Mouse (Mus musculus): ENCODE measurements around the gene Tvp23b. TPM values are rescaled to one million over a fixed set of nuclear protein-coding genes. Genes with fewer than 3 reads are reported as not detected.
A peak's percentile ranks its signal among the peaks of the same experiment; 100 is the strongest.

The Tvp23b gene
- total and polyA plus RNA-seq, 3 experiments, result 24.3 to 40.0 TPM; not detected in 1

- no peaks in the 10 kb centered on the region; a peak in 1 of 4 replicates for H3K4me1 ChIP-seq (ENCODE audit: control insufficient read depth in 1 of 2, insufficient read depth in 2 of 2, low read length in 2 of 2)
- TF ChIP-seq RCOR1 (IDR thresholded peaks at IDR 0.05; ENCODE audit: low read depth, low read length) (no peak), ELF1 (IDR thresholded peaks at IDR 0.05; ENCODE audit: low read depth, low read length) (no peak)
- no peak for DNase-seq (ENCODE audit: low read depth, low spot score)
- H3K36me3 ChIP-seq (ENCODE audit: control insufficient read depth in 1 of 2, insufficient read depth in 2 of 2, low read length in 2 of 2), result no peaks in the 10 kb centered on the region
- no peak overlapping the region for H3K4me3 ChIP-seq (ENCODE audit: control insufficient read depth in 1 of 2, insufficient read depth in 1 of 2, low read depth in 2 of 2, low read length in 2 of 2)
- H3K9me3 ChIP-seq (replicated peaks; ENCODE audit: insufficient read depth, low read length), result no peaks in the 10 kb centered on the region
- H3K79me2 ChIP-seq (ENCODE audit: control insufficient read depth, insufficient read depth, low read length, poor library complexity), result no peaks in the 10 kb centered on the region
- peaks cover 0 to 2% of the 10 kb centered on the region in 2 experiments; a peak in 1 of 4 replicates for H3K27me3 ChIP-seq (ENCODE audit: control insufficient read depth in 1 of 2, insufficient read depth in 2 of 2, low read length in 2 of 2)
- H3K9ac ChIP-seq (ENCODE audit: control insufficient read depth, low read depth, low read length, poor library complexity, severe bottlenecking), result no peak overlapping the region
- no peak overlapping the region for H3K27ac ChIP-seq (ENCODE audit: control insufficient read depth, low read depth, low read length)
Observed at GRCm38 (mm10) chr11:62920743-62921050, 41.4 kb downstream of the Tvp23b start.

GRCm38 (mm10) chr11:62921052-62921977 lies 42.1 kb downstream of the Tvp23b start:
- Histone ChIP-seq H3K36me3 (ENCODE audit: control insufficient read depth in 1 of 2, insufficient read depth in 2 of 2, low read length in 2 of 2) (no peaks in the 10 kb centered on the region), H3K9me3 (replicated peaks; ENCODE audit: insufficient read depth, low read length) (no peaks in the 10 kb centered on the region), H3K27ac (ENCODE audit: control insufficient read depth, low read depth, low read length) (no peak overlapping the region), H3K79me2 (ENCODE audit: control insufficient read depth, insufficient read depth, low read length, poor library complexity) (no peaks in the 10 kb centered on the region), H3K27me3 (ENCODE audit: control insufficient read depth in 1 of 2, insufficient read depth in 2 of 2, low read length in 2 of 2) (peaks cover 0 to 2% of the 10 kb centered on the region in 2 experiments; a peak in 1 of 4 replicates), H3K9ac (ENCODE audit: control insufficient read depth, low read depth, low read length, poor library complexity, severe bottlenecking) (no peak overlapping the region), H3K4me1 (ENCODE audit: control insufficient read depth in 1 of 2, insufficient read depth in 2 of 2, low read length in 2 of 2) (no peaks in the 10 kb centered on the region; a peak in 1 of 4 replicates), H3K4me3 (ENCODE audit: control insufficient read depth in 1 of 2, insufficient read depth in 1 of 2, low read depth in 2 of 2, low read length in 2 of 2) (no peak overlapping the region)
- DNase-seq (ENCODE audit: low read depth, low spot score), result peak; percentile 69
- no peak for TF ChIP-seq KAT2A (conservative IDR thresholded peaks at IDR 0.05; ENCODE audit: low read depth, low read length)
- no peak for TF ChIP-seq USF1 (IDR thresholded peaks at IDR 0.05; ENCODE audit: low read depth, low read length)
- TF ChIP-seq ZC3H11A (IDR thresholded peaks at IDR 0.05; ENCODE audit: low read depth, low read length), result peak; percentile 80
- no peak for TF ChIP-seq HCFC1 (IDR thresholded peaks at IDR 0.05; ENCODE audit: low read depth, low read length)
- no peak for TF ChIP-seq GATA1 (IDR thresholded peaks at IDR 0.05; ENCODE audit: low read depth, low read length)
- TF ChIP-seq POLR2AphosphoS2 (IDR thresholded peaks at IDR 0.05; ENCODE audit: low read length), result no peak
- TF ChIP-seq CHD2 (IDR thresholded peaks at IDR 0.05; ENCODE audit: low read length), result no peak
- TF ChIP-seq ZNF384 (IDR thresholded peaks at IDR 0.05; ENCODE audit: low read depth, low read length), result no peak
- 0 out of 2 replicates have a peak, but pooled peaks have one; percentile 11 for TF ChIP-seq RCOR1 (IDR thresholded peaks at IDR 0.05; ENCODE audit: low read depth, low read length)
- no peak for TF ChIP-seq MYB (IDR thresholded peaks at IDR 0.05; ENCODE audit: low read depth, low read length)
- TF ChIP-seq UBTF (IDR thresholded peaks at IDR 0.05; ENCODE audit: borderline replicate concordance, insufficient read depth, low read depth, low read length), result no peak
- TF ChIP-seq E2F4 (IDR thresholded peaks at IDR 0.05; ENCODE audit: borderline replicate concordance, low read depth, low read length), result no peak
- TF ChIP-seq ELF1 (IDR thresholded peaks at IDR 0.05; ENCODE audit: low read depth, low read length), result no peak
- no peak for TF ChIP-seq MAX (IDR thresholded peaks at IDR 0.05; ENCODE audit: low read length)
- TF ChIP-seq ZMIZ1 (IDR thresholded peaks at IDR 0.05; ENCODE audit: low read depth, low read length), result no peak
- no peak for TF ChIP-seq NELFE (IDR thresholded peaks at IDR 0.05; ENCODE audit: low read depth, low read length)
- TF ChIP-seq MXI1 (IDR thresholded peaks at IDR 0.05; ENCODE audit: low read depth, low read length), result no peak
- TF ChIP-seq TBP (IDR thresholded peaks at IDR 0.05; ENCODE audit: low read depth, low read length), result no peak
- peak; percentile 93 for TF ChIP-seq SMC3 (IDR thresholded peaks at IDR 0.05; ENCODE audit: low read depth, low read length)
- TF ChIP-seq TCF12 (IDR thresholded peaks at IDR 0.05; ENCODE audit: low read depth, low read length), result 0 out of 2 replicates have a peak, but pooled peaks have one; percentile 6
- TF ChIP-seq GABPA (IDR thresholded peaks at IDR 0.05; ENCODE audit: low read depth, low read length), result no peak
- peak; percentile 70; the same call in 1 of the 2 replicates for TF ChIP-seq MAZ (IDR thresholded peaks at IDR 0.05; ENCODE audit: low read depth, low read length)
- no peak for TF ChIP-seq MEF2A (IDR thresholded peaks at IDR 0.05; ENCODE audit: extremely low read depth, insufficient replicate concordance, low read depth, low read length, poor library complexity, severe bottlenecking)
- no peak for TF ChIP-seq TAL1 (IDR thresholded peaks at IDR 0.05; ENCODE audit: low read length)
- TF ChIP-seq NRF1 (IDR thresholded peaks at IDR 0.05; ENCODE audit: insufficient read depth, low read depth, low read length, poor library complexity, severe bottlenecking), result no peak
- peak; percentile 79 for TF ChIP-seq RAD21 (IDR thresholded peaks at IDR 0.05; ENCODE audit: low read depth, low read length)
- TF ChIP-seq MAFK (IDR thresholded peaks at IDR 0.05; ENCODE audit: borderline replicate concordance, low read depth, low read length), result no peak
- peak; percentile 64 to 96 (median 93) for TF ChIP-seq CTCF (IDR thresholded peaks at IDR 0.05 in 2 of 3, conservative IDR thresholded peaks at IDR 0.05 in 1 of 3; ENCODE audit: control insufficient read depth in 1 of 3, insufficient read depth in 1 of 3, low read depth in 2 of 3, low read length in 3 of 3, poor library complexity in 1 of 3, severe bottlenecking in 1 of 3)
- TF ChIP-seq BHLHE40 (IDR thresholded peaks at IDR 0.05; ENCODE audit: borderline replicate concordance, low read depth, low read length), result no peak
- no peak for TF ChIP-seq ETS1 (IDR thresholded peaks at IDR 0.05; ENCODE audit: low read depth, low read length)

All from MEL (cell line).